Mouse (Mus musculus): ENCODE measurements around the gene Gm11020.
"Not testable (repeated sequence)": the region's sequence is repeated elsewhere in the genome, so short reads cannot be mapped to it uniquely, and the experiment has no call there.

The Gm11020 gene

GRCm38 (mm10) chr8:104321267-104321666, at the start of gene Gm11020:
Gene Gm11020 (plus strand): TSS chr8:104321567.
- DNase-seq: not testable (repeated sequence)

GRCm38 (mm10) chr8:104293081-104293480, 28.3 kb upstream of the Gm11020 start, which contains the start of gene Cmtm2a:
Gene Cmtm2a (minus strand): TSS chr8:104293181.
- not testable (repeated sequence) for DNase-seq

DNA sequence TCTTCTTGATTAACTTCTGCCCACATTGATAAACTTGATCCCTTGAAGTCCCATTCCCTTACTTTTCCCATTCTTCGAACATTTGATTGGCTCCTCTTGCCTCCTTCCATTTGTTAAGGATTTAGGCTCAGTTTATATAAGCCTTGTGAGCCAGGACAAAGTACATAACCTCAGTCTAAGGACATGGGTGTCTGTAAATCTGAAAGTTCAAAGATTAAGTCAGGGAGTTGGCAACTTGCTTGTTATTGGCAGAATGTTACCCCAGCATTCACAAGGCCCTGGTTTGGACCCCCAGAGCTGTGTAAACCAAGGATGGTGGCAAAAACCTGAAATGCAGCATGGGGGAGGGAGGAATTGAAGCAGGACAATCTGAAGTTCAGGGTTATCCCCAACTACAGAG, 27.0 kb upstream of the Gm11020 start:
- DNase-seq: no peak

DNA sequence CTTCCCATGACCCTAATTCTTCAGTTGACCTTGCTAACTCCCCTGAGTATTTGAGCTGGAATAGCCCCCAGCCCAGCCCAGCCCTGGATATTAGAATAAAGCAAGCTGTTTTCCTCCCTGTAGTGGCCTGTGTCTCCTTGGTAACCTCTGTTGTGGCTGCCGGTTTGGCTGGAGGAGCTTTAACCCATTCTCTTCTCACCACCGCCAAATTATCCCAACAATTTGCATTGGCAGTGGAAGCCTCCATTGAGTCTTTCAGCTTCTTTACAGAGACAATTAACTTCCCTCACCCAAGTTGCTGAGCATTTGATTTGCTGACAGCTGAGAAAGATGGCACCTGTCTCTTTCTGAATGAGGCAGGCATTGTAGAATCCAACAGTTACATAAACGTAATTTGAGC, 19.8 kb upstream of the Gm11020 start:
- DNase-seq: not testable (repeated sequence)

- DNase-seq: not testable (repeated sequence)
These were observed 18.8 kb upstream of the Gm11020 start for GRCm38 (mm10) chr8:104302536-104302935.

DNA sequence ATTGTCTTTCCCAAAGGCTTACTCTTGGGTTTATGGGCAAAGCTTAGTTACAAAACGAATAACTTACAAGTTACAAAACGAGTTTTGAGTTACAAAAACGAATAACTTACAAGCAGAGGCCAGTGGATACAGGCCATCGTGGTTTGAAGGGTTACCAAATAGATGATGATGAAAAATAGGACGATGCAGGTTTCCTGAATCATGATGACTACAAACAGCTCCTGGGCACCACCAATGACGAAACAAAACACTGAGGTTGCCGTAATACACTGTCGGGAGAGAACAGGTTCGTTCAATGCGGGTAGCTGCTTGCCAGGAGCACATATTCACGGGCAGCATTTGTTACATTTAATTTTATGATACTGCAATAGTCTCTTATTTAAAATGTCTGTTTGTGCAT, 16.4 kb upstream of the Gm11020 start:
- DNase-seq: no peak

GRCm38 (mm10) chr8:104308341-104308740, 13.0 kb upstream of the Gm11020 start:
- DNase-seq: not testable (repeated sequence)

DNA sequence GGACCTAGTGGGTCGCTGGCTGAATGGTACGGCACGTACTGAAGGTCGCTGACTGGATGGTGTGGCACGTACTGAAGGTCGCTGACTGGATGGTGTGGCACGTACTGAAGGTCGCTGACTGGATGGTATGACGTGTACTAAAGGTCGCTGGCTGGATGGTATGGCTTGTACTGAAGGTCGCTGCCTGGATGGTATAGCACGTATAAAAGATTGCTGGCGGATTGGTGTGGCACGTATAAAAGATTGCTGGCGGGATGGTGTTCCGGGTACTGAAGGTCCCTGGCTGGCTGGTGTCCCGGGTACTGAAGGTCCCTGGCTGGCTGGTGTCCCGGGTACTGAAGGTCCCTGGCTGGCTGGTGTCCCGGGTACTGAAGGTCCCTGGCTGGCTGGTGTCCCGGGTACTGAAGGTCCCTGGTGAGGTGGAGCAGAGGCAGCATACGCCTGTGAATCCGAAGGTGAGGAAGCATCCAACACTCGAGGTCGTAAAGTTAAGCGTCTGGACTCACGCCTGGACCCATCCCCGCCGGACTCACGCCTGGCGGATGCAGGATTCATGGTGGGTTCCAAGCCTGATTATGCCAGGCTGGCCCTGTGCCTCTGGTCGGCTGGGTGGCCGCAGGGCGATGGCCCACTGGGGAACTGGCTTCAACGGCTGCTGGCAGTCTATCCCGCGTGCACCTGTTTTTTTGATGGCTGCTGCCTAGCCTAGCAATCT, 11.8 kb upstream of the Gm11020 start, which contains the start of the genes Gm45711 and Cmtm1:
Gene Gm45711, minus strand, starts transcription at position 641 of the 715 bp plus-strand sequence.
Gene Cmtm1, minus strand, starts transcription at position 705 of the 715 bp plus-strand sequence.
- not testable (repeated sequence) for DNase-seq

DNA sequence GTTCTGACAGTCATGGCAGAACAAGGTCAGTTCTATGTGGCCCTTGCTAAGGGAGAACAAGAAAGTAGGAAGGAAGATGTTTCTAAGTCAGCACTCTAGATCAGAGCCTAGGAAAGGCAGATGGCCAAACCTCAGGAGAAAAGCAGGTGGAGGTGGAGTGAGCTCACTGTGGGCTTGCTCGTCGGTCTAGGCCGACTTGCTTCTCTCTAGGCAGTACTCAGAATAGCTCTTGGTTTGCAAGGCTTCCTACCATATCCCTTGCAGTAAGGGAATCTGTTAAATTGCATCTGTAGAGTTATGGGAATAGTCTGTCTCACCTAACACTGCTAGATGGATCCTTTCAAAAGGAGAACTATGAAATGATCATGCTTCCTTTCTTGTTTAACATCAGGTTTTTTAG, 9.3 kb upstream of the Gm11020 start:
- not testable (repeated sequence) for DNase-seq

GRCm38 (mm10) chr8:104313311-104313710, 8.1 kb upstream of the Gm11020 start:
- no peak for DNase-seq

GRCm38 (mm10) chr8:104321930-104322329, 563 bp downstream of the Gm11020 start, which contains the start of gene Cmtm2b:
Gene Cmtm2b (plus strand): TSS chr8:104322230.
- DNase-seq: not testable (repeated sequence)

DNA sequence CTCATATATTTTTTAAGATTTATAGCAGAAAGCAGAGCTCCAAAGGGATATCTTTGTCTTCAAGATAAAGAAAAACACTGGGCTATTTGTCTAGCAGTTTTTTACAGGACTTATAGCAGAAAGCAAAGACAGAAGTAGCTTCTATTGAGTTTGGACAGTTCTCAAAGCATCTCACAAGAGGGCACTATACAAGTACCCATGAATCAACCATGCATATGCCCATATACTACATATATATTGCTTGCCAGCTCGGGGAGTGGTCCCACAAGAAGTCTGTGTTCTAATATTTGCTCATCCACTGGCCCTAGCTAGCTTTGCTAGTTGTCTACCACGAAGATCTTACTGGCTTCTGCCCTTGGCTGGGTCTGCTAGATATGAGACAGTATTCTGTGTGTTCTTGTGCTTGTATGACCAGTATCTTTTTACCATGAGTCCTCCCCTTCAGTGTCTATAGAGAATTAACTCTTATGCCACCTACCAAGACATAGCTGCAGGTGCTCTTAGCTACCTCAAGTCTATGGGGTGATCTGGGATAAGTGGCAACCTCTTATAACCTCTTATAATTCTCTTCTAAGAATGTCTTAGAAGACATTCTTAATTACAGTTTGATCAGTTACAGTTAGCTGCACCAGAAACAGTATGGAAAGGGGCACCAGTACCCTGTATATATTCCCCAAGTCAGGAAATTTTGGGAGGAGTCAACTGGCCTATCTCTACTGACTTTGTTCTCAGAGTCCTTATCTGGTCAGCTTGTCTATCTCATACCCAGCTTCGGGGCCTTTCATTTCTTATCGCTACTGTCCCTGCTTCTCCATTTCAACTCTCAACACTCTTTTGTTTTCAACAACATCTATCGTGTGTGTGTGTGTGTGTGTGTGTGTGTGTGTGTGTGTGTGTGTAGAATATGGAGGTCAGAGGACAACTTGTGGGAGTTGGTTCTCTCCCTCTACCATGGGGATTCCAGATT, 11.6 kb downstream of the Gm11020 start:
- DNase-seq: no peak

- no peak for DNase-seq
These were observed 12.4 kb downstream of the Gm11020 start for GRCm38 (mm10) chr8:104333786-104334185.

DNA sequence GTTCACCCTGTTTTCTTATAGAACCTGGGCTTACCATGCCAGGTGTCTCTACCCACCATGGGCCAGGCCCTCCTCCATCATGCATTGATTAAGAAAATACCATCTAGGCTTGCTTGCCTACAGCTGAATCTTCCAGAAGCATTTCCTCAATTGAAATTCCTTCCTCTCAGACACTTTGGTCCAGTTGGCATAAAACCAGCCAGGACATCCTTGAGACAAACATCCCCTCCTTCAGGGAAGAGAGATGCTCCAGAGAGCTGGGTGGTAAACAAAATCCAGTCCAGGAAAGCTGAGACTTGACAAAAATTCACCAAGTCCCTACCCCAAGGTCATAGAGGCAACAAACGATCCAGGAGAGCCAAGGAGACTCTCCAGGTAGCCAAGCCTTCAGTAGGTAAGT, 12.8 kb downstream of the Gm11020 start:
- DNase-seq: no peak

GRCm38 (mm10) chr8:104336806-104337205, 15.4 kb downstream of the Gm11020 start:
- DNase-seq: no peak

DNA sequence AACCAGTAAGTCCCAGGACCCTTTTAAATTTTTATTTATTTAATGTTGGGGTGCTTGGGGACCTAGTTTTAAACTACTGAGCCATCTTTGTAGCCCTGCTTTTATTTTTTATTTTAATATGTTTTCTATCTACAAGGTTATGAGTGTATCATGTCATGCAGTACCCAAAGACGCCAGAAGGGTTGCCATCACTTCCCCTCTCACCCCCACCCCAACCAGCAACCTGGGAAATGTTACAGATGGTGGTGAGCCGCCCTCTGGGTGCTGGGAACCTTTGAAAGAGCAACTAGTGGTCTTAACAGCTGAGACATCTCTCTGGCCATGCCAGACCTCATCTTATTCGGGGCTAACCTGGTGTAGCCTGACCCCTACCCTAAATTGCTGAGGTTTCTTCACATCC, 16.5 kb downstream of the Gm11020 start:
- peak in 1 of 2 experiments; percentile 17 for DNase-seq

GRCm38 (mm10) chr8:104339229-104339982, 18.0 kb downstream of the Gm11020 start, which contains the start of gene Cmtm3:
Gene Cmtm3 (plus strand): TSS chr8:104339410.
- DNase-seq: no peak

DNA sequence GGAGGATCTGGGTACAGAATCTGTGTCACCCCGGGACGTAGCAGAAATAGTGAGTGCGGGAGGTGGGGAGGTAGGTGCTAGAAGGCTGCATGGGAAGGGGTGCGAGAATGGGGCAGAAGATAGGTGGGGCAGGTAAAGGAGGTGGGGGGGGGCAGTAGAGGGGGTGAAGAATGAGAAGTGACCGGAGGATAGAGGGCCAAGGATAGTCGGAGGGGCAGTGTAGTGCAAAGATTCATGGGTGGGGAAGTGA, 18.5 kb downstream of the Gm11020 start:
- peak in 1 of 2 experiments; percentile 39 for DNase-seq

GRCm38 (mm10) chr8:104340233-104341105, 19.1 kb downstream of the Gm11020 start:
- peak; percentile 78 to 83 for DNase-seq

DNA sequence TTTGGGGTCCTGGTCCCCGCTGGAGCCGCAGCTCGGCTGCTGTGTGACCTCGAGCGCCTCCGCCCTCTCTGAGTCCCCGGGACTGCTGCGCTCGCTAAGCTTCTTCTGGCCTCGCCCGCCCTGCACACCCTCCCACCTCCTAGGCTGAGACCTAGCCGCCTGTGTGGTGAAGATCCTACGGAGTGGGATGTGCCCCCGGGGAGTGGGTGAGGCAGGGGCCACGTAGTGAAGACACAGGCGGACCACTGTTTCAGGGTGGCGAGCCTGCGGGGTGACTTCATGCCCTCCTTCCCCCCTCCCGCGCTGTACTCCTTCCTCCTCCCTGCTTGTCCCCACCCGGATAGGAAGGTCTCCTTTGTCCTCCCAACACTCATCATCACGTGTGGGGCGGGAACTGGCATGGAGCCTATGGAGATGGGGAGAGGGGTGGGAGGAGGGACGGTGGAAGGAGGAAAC, 19.8 kb downstream of the Gm11020 start:
- DNase-seq: no peak

DNA sequence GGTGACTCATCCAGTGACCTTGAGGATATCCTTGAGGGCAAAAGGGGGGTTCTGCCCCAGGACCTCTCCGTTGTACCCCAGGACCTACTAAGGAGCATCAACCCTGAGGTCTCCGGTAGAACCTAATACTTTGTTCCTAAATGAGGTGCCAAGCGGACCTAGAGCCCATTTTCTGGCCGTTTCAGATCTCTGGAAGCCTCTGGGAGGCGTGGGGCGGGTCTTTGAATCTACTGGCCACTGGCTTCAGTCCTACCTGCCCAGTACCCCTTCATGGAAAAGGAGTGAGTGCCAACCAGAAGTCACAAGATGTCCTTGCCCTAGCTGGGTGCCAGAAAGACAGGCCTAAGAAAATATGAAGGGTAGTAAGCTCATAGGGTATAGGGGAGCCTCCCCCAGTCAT, 20.3 kb downstream of the Gm11020 start:
- DNase-seq: no peak

- no peak for DNase-seq
These were observed 21.1 kb downstream of the Gm11020 start for GRCm38 (mm10) chr8:104342426-104342825.

Data from thymus, postnatal 36 days (tissue).